Mouse (Mus musculus) kidney, adult 2 months (tissue): Measurements from ENCODE around the gene Gpat2. TPM values are rescaled to one million over a fixed set of nuclear protein-coding genes. Genes with fewer than 3 reads are reported as not detected.

Experiments
- DNase-seq: peaks from one replicate; pipeline ENCODE4 v3.0.0; 2021
- H3K27ac ChIP-seq: fragments of 200-500 bp; 2 replicates; pipeline ENCODE4 v1.5.1; 2012; ENCODE audit warnings: low read depth, low read length, control low read depth, inconsistent platforms; ENCODE audit not compliant: insufficient read depth
- H3K27me3 ChIP-seq: fragments of 200-500 bp; replicated peaks from 2 replicates; pipeline ENCODE4 v1.6.1; 2012; ENCODE audit warnings: mild to moderate bottlenecking, moderate library complexity, low read length, inconsistent platforms; ENCODE audit not compliant: control insufficient read depth, insufficient read depth
- H3K36me3 ChIP-seq: fragments of 200-500 bp; 2 replicates; pipeline ENCODE4 v1.6.1; 2012; ENCODE audit warnings: mild to moderate bottlenecking, moderate library complexity, low read length, inconsistent platforms; ENCODE audit not compliant: control insufficient read depth, insufficient read depth
- H3K4me1 ChIP-seq: fragments of 200-500 bp; 2 replicates; pipeline ENCODE4 v1.6.1; 2011; ENCODE audit warnings: low read length; ENCODE audit not compliant: control insufficient read depth, insufficient read depth
- H3K4me3 ChIP-seq: fragments of 200-500 bp; 2 replicates; pipeline ENCODE4 v1.5.1; 2011; ENCODE audit warnings: mild to moderate bottlenecking, low read depth, low read length, control low read depth; ENCODE audit not compliant: insufficient read depth
- CTCF ChIP-seq: fragments of 200-500 bp; conservative IDR thresholded peaks from 2 replicates; pipeline ENCODE4 v1.5.1; 2011; ENCODE audit warnings: low read depth, mild to moderate bottlenecking, control low read depth, low read length, moderate library complexity, mixed read lengths; ENCODE audit not compliant: insufficient read depth, insufficient read length
- POLR2A ChIP-seq: fragments of 200-500 bp; IDR thresholded peaks from one replicate; pipeline ENCODE4 v1.6.1; 2011; ENCODE audit warnings: low read depth, low read length, control low read depth
- WGBS: fragments of 180-500 bp; shearing (Covaris S2); methylation state at CpG from one replicate; pipeline ENCODE4 v1.1.7; 2018; 5-methylcytosine and 5-hydroxymethylcytosine counted together
- polyA plus RNA-seq: library from polyadenylated mRNA; depleted of rRNA; stranded (reverse); fragments of >200 nt; gene quantifications from 2 replicates; pipeline ENCODE4 v1.2.3, GENCODE M21; 2012; rRNA removed

Gpat2 gene
- polyA plus RNA-seq, result 1.4 and 1.9 TPM in 2 replicates

GRCm38 (mm10) chr2:127424977-127425376 is at the start of gene Gpat2:
Gpat2 (plus strand) TSS chr2:127425199.
- Histone ChIP-seq H3K4me1 (no peaks in the 10 kb centered on the region; the same call in 1 of the 2 replicates), H3K4me3 (no peak within 1 kb of the TSS), H3K27me3 (no peaks in the 10 kb centered on the region), H3K27ac (no peak within 1 kb of the TSS), H3K36me3 (no peaks in the 10 kb centered on the region)
- DNase-seq, result no peak
- whole genome bisulfite sequencing, result 86% methylated on average over 17 of the region's 17 CpGs
- TF ChIP-seq CTCF, result no peak
- no peak for TF ChIP-seq POLR2A

GRCm38 (mm10) chr2:127375759-127376341 is 49.1 kb upstream of the Gpat2 start:
- Histone ChIP-seq H3K27ac (peak overlapping the region; percentile 1), H3K36me3 (no peaks in the 10 kb centered on the region), H3K4me3 (no peak overlapping the region), H3K4me1 (peaks cover 37% of the 10 kb centered on the region; the same call in 1 of the 2 replicates), H3K27me3 (no peaks in the 10 kb centered on the region)
- TF ChIP-seq POLR2A (no peak), CTCF (peak; percentile 45; the same call in 1 of the 2 replicates)
- 39% methylated on average over 7 of the region's 7 CpGs for WGBS
- DNase-seq, result no peak

- Histone ChIP-seq H3K27me3 (no peaks in the 10 kb centered on the region), H3K4me1 (peaks cover 34% of the 10 kb centered on the region; the same call in 1 of the 2 replicates), H3K27ac (no peak overlapping the region; the same call in 1 of the 2 replicates), H3K4me3 (no peak overlapping the region), H3K36me3 (no peaks in the 10 kb centered on the region)
- 72% methylated on average over 6 of the region's 6 CpGs for WGBS
- no peak for TF ChIP-seq POLR2A
- TF ChIP-seq CTCF, result no peak
- DNase-seq, result peak; percentile 74
Measured at GRCm38 (mm10) chr2:127376423-127377051, 48.5 kb upstream of the Gpat2 start.

- Histone ChIP-seq H3K36me3 (no peaks in the 10 kb centered on the region), H3K4me1 (peaks cover 24% of the 10 kb centered on the region; the same call in 1 of the 2 replicates), H3K27ac (peak overlapping the region; percentile 12), H3K4me3 (no peak overlapping the region), H3K27me3 (no peaks in the 10 kb centered on the region)
- WGBS, result 56% methylated on average over 7 of the region's 7 CpGs
- DNase-seq, result no peak
- TF ChIP-seq CTCF (no peak), POLR2A (no peak)
Measured at GRCm38 (mm10) chr2:127377942-127378610, 46.9 kb upstream of the Gpat2 start.

GRCm38 (mm10) chr2:127378611-127378990 is 46.4 kb upstream of the Gpat2 start:
- 31% methylated on average over 7 of the region's 7 CpGs for WGBS
- Histone ChIP-seq H3K27ac (peak overlapping the region; percentile 52), H3K36me3 (no peaks in the 10 kb centered on the region), H3K4me3 (no peak overlapping the region), H3K4me1 (peaks cover 24% of the 10 kb centered on the region; the same call in 1 of the 2 replicates), H3K27me3 (no peaks in the 10 kb centered on the region)
- TF ChIP-seq POLR2A, result no peak
- no peak for TF ChIP-seq CTCF
- peak; percentile 94 for DNase-seq

GRCm38 (mm10) chr2:127379250-127379649 is 45.7 kb upstream of the Gpat2 start:
- no peak overlapping the region for H3K4me3 ChIP-seq
- no peaks in the 10 kb centered on the region for H3K36me3 ChIP-seq
- DNase-seq, result peak; percentile 58
- WGBS, result 59% methylated on average over 3 of the region's 3 CpGs
- TF ChIP-seq CTCF (no peak), POLR2A (no peak)
- no peaks in the 10 kb centered on the region for H3K27me3 ChIP-seq
- peak overlapping the region; percentile 52 for H3K27ac ChIP-seq
- peaks cover 24% of the 10 kb centered on the region; the same call in 1 of the 2 replicates for H3K4me1 ChIP-seq

GRCm38 (mm10) chr2:127383881-127384280 is 41.1 kb upstream of the Gpat2 start:
- Histone ChIP-seq H3K36me3 (no peaks in the 10 kb centered on the region), H3K4me1 (peaks cover 7% of the 10 kb centered on the region; the same call in 1 of the 2 replicates), H3K27me3 (no peaks in the 10 kb centered on the region), H3K27ac (no peak overlapping the region), H3K4me3 (no peak overlapping the region)
- 69% methylated on average over 7 of the region's 7 CpGs for WGBS
- no peak for DNase-seq
- TF ChIP-seq POLR2A (no peak), CTCF (no peak)
